Mouse (Mus musculus): Measurements from ENCODE around the gene Gm3755.
"Not testable (repeated sequence)": the region's sequence is repeated elsewhere in the genome, so short reads cannot be mapped to it uniquely, and the experiment has no call there.

Gm3755 gene

DNA sequence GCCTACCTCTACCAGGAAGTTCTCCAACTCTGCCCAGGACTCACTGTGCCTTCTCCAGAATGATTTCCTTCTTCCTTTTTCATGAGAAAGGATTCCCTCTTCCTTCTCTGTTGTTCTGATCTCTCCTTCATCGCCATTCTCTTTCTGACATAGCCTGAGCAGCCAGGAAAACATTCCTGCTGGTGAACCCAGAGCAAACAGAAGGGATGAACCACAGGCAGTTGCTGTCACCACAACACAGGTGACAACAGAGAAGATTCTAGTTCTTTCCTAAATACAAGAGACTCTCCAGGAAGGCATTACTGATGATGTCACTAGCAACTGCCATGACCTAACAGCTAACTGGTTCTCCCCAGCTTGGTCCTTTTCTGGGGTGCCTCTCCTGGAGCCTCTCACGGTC lies at the start of gene Gm3755:
TSS of gene Gm3755 (minus strand) at position 101 of the 400 bp plus-strand sequence.
- DNase-seq, result not testable (repeated sequence)

DNA sequence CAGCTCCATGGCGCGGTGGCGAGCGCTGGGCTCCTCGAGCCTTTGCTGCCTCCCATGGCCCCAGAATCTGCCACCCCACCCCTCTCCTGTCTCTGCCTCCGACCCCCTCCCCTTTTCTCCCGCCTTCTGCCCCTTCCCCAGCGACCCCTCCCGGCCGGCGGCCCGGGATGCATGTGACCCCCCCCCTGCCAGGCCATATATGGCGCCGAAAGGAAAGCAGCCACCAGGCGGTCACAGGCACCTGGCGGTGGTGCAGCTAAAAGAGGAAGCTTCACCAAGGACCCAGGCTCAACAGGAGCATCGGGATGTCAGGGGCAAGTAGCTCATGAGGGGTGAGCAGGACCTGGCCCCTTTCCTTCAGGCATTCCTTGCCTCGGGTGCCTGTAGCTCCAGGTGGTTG lies 38.0 kb upstream of the Gm3755 start:
- DNase-seq, result not testable (repeated sequence)

DNA sequence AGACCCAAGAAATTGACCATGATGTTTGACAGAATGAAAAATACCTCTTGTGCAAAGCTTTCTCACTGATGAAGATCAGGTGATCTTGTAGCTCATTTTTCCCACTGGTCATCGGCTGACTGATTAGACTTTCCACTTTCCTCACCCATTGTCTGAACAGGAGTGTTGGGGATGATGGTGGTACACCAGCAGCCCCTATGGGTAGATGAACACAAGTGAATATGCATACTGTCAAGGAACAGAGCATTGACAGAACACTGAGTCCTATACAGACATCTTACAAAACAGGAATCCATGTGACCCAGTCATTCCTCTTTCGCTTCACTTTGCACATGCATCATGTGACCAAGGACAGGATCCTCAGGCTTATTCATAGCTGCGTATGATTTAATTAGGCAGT lies 32.9 kb upstream of the Gm3755 start, which contains the start of gene Gm3752:
TSS of gene Gm3752 (minus strand) at position 101 of the 400 bp plus-strand sequence.
- DNase-seq, result not testable (repeated sequence)

GRCm38 (mm10) chr14:7422496-7422895 lies 28.2 kb downstream of the Gm3755 start:
- DNase-seq, result not testable (repeated sequence)

Measured in kidney, postnatal 14 days (tissue).